Mouse (Mus musculus) intestine, embryonic 16.5 days (tissue): ENCODE results near the gene Dhrs7c. TPM values are rescaled to one million over a fixed set of nuclear protein-coding genes. Genes with fewer than 3 reads are reported as not detected.

Experiments used
- ATAC-seq: fragments of 200-750 bp; cut with Nextera tagmentation; 2 replicates; pipeline ENCODE4 v1.8.0; 2017; ENCODE audit warnings: moderate TSS enrichment, moderate library complexity
- H3K27ac ChIP-seq: fragments of 300-500 bp; sonication (generic); 2 replicates; pipeline ENCODE4 v1.5.1; 2014; ENCODE audit warnings: mild to moderate bottlenecking, low read length
- H3K27me3 ChIP-seq: fragments of 300-500 bp; sonication (generic); replicated peaks from 2 replicates; pipeline ENCODE4 v1.6.1; 2014; ENCODE audit warnings: low read length, control low read depth, mixed read lengths; ENCODE audit not compliant: control insufficient read depth, insufficient read depth
- H3K36me3 ChIP-seq: fragments of 300-500 bp; sonication (generic); 2 replicates; pipeline ENCODE4 v1.6.1; 2014; ENCODE audit warnings: low read length, control low read depth; ENCODE audit not compliant: control insufficient read depth, insufficient read depth
- H3K4me1 ChIP-seq: fragments of 300-500 bp; sonication (generic); 2 replicates; pipeline ENCODE4 v1.6.1; 2014; ENCODE audit warnings: low read length, control low read depth, mixed read lengths; ENCODE audit not compliant: control insufficient read depth, insufficient read depth
- H3K4me2 ChIP-seq: fragments of 300-500 bp; sonication (generic); 2 replicates; pipeline ENCODE4 v1.6.1; 2014; ENCODE audit warnings: low read depth, low read length, control low read depth
- H3K4me3 ChIP-seq: fragments of 300-500 bp; sonication (generic); 2 replicates; pipeline ENCODE4 v1.5.1; 2014; ENCODE audit warnings: mild to moderate bottlenecking, low read length
- H3K9ac ChIP-seq: fragments of 300-500 bp; sonication (generic); 2 replicates; pipeline ENCODE4 v1.6.1; 2014; ENCODE audit warnings: low read depth, low read length
- H3K9me3 ChIP-seq: fragments of 300-500 bp; sonication (generic); 2 replicates; pipeline ENCODE4 v1.6.1; 2016; ENCODE audit warnings: low read length, control low read depth; ENCODE audit not compliant: control insufficient read depth
- WGBS: fragments of 180-500 bp; shearing (Covaris S2); extraction: QIAGEN DNeasy Blood & Tissue Kit; methylation state at CpG from one replicate; pipeline ENCODE4 v1.1.7; 2014; 5-methylcytosine and 5-hydroxymethylcytosine counted together
- polyA plus RNA-seq: library from polyadenylated mRNA; unstranded; fragments of >200 nt; fragmentation: Nextera tagmentation; extraction: Ambion mirVana; gene quantifications from 2 replicates; pipeline ENCODE4 v1.2.1, GENCODE M21; 2015

Dhrs7c gene
- polyA plus RNA-seq, 1 experiment from 2014 or later: 0.12 TPM

DNA sequence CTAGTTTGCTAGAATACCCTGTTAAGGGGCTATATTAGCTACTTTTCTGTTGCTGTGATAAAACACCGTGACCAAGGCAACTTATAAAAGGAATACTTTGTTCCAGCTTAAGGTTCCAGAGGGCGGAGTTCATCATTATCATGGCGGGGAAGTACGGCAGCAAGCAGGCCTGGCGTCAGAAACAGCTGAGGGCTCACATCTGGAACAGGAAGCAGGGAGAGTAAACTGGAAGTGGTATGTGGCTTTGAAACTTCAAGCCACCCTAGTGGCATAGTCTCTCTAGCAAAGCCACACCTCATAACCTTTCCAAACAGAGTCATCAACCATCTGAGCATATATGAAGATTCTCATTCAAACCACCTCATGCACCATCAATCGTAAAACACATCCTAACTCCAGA, 31.5 kb downstream of the Dhrs7c start:
- Histone ChIP-seq H3K9me3 (no peaks in the 10 kb centered on the region), H3K27me3 (no peaks in the 10 kb centered on the region), H3K27ac (no peak overlapping the region), H3K4me2 (no peak overlapping the region), H3K36me3 (no peaks in the 10 kb centered on the region), H3K4me3 (no peak overlapping the region), H3K4me1 (no peaks in the 10 kb centered on the region; the same call in 1 of the 2 replicates), H3K9ac (no peak overlapping the region)
- 64% methylated on average over 6 of the region's 6 CpGs for WGBS
- ATAC-seq: no peak

DNA sequence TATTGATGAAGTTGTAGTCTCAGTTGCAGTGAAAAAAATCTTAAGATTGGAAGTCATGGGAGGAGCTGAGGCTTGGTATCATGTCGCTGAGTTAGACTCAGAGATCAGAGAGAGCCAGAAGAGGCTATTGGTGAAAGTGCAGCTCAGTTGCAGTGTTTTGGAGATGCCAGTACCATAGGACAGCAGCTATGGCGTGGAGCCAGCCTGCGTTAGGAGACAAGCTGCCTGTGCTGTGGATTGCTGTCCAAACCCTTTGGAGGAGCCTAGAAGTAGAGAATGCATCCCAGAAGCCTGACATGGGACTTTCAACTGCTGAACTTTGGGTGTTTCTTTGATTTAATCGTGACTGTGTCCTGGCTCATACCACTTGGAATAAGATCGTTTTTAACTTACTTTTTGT, 33.8 kb downstream of the Dhrs7c start:
- WGBS: 71% methylated on average over 5 of the region's 5 CpGs
- no peak overlapping the region for H3K27ac ChIP-seq
- no peaks in the 10 kb centered on the region for H3K9me3 ChIP-seq
- ATAC-seq: no peak
- no peak overlapping the region for H3K9ac ChIP-seq
- H3K4me1 ChIP-seq: no peaks in the 10 kb centered on the region; the same call in 1 of the 2 replicates
- no peaks in the 10 kb centered on the region for H3K36me3 ChIP-seq
- no peak overlapping the region for H3K4me3 ChIP-seq
- H3K4me2 ChIP-seq: no peak overlapping the region
- no peaks in the 10 kb centered on the region for H3K27me3 ChIP-seq

DNA sequence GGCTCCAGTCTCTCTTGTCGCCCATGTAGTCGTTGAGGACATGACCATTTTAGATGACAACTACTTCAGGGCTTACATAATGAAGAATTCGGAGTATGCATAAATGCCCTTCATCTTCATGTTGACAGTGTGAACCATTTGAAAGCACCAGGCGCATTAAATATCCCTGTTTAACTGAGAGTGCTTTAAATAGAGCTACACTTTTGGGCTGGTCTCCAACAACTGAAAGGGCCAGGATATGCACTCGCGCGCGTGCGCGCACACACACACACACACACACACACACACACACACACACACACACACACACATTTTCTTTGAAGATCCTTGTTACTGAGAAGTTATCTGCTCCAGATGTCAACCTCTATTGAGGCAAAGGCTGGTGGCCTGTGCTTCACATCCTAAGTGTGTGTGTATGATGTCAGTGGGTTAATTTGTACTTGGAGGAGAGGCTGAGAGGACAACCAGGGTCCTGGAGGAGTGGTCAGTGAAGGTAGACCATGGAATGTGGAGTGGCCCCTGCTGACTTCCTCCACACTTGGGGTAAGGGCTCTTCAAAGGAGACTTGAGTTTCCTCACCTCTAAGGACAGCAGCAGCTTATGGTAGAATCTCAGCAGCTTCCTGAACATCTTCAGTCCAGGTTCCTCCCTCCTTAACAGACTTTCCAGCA, 37.6 kb downstream of the Dhrs7c start:
- Histone ChIP-seq H3K27me3 (no peaks in the 10 kb centered on the region), H3K27ac (no peak overlapping the region), H3K4me2 (no peak overlapping the region), H3K4me3 (no peak overlapping the region), H3K36me3 (no peaks in the 10 kb centered on the region), H3K9ac (no peak overlapping the region), H3K4me1 (no peaks in the 10 kb centered on the region), H3K9me3 (no peaks in the 10 kb centered on the region)
- WGBS: 78% methylated on average over 10 of the region's 10 CpGs
- no peak for ATAC-seq

DNA sequence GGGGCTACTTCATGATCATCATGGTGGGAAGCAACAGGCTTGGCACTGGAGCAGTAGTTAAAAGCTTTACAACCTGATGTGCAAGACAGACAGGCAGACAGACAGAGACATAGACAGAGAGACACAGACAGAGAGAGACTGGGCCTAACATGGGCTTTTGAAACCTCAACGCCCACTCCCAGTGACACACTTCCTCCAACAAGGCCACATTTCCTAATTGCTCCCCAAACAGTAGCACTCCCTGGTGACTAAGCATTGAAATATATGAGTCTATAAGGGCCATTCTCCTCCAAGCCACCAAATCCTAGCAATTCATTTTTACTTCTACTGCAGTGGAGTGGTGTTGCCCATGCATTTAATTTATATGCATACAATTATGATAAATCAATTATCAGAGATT, 41.8 kb downstream of the Dhrs7c start:
- H3K4me2 ChIP-seq: no peak overlapping the region
- no peak overlapping the region for H3K9ac ChIP-seq
- no peaks in the 10 kb centered on the region for H3K9me3 ChIP-seq
- no peak overlapping the region for H3K27ac ChIP-seq
- no peaks in the 10 kb centered on the region for H3K27me3 ChIP-seq
- H3K4me3 ChIP-seq: no peak overlapping the region
- no peak for ATAC-seq
- no peaks in the 10 kb centered on the region for H3K36me3 ChIP-seq
- H3K4me1 ChIP-seq: no peaks in the 10 kb centered on the region
- 89% methylated on average over 1 of the region's 1 CpGs for WGBS

DNA sequence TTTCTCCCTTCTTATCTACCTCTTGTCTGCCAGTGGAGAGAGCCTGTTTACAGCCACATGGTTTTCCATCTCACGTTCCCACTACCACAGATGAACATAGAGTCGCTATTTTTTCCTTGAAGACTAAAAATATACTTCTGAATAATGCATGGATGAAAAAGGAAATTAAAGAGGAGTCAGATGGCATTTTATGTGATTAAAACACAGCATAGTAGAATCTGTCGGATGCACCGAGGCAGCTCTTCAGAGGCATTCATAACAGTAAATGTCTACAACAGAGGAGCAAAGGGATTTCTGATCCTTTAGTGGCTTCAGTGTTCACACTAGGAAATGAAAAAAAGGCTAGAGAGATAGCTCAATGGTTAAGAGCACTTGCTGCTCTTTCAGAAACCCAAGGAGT, 47.2 kb downstream of the Dhrs7c start:
- no peak overlapping the region for H3K27ac ChIP-seq
- H3K4me1 ChIP-seq: no peaks in the 10 kb centered on the region
- no peak for ATAC-seq
- H3K36me3 ChIP-seq: no peaks in the 10 kb centered on the region
- no peak overlapping the region for H3K4me2 ChIP-seq
- no peaks in the 10 kb centered on the region for H3K27me3 ChIP-seq
- no peaks in the 10 kb centered on the region for H3K9me3 ChIP-seq
- 80% methylated on average over 4 of the region's 4 CpGs for WGBS
- no peak overlapping the region for H3K9ac ChIP-seq
- no peak overlapping the region for H3K4me3 ChIP-seq

DNA sequence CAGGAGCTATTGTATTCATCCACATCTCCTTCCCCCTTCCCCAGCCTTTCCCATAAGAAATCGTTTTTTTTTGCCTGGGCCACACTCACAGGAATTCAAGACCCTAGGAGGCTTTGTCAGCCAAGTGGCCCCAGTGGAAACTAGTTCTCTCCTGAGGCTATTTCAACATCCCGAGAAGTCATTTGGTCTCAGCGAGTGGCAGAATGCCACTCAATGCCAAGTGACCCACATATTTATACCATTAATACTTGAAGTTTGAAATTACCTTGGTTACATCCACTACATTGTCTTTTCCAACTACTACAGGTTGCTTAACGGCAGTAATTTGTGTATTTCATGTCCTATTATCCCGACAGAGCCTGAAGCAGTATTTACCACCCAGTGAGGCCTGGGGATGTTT, 53.8 kb downstream of the Dhrs7c start:
- WGBS: 47% methylated on average over 5 of the region's 5 CpGs
- Histone ChIP-seq H3K4me2 (no peak overlapping the region), H3K27ac (no peak overlapping the region), H3K9ac (no peak overlapping the region), H3K4me1 (no peaks in the 10 kb centered on the region), H3K4me3 (no peak overlapping the region), H3K36me3 (no peaks in the 10 kb centered on the region; the same call in none of the 2 replicates), H3K9me3 (no peaks in the 10 kb centered on the region), H3K27me3 (no peaks in the 10 kb centered on the region)
- ATAC-seq: no peak

DNA sequence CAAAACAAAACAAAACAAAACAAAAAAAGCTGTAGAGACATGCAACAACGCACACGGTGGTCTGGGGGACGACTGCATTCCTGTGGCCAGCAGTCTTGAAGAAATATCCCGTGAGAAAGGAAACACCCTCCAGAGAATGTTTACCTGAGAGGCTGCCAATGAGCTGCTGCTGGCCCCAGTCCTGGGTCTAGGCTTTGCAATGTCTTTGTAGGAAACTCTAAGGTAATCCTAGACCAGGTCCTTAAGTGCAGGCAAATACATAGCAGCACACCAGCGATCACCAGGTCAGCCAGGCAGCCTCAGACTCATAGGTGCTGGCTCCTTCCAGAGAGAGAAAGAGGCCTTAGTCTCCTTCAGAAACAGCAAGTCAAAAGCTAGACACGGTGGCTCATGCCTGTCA, 56.0 kb downstream of the Dhrs7c start:
- Histone ChIP-seq H3K4me2 (no peak overlapping the region), H3K4me1 (no peaks in the 10 kb centered on the region), H3K4me3 (no peak overlapping the region), H3K27me3 (no peaks in the 10 kb centered on the region), H3K36me3 (no peaks in the 10 kb centered on the region; the same call in none of the 2 replicates), H3K9ac (no peak overlapping the region), H3K27ac (no peak overlapping the region), H3K9me3 (no peaks in the 10 kb centered on the region)
- ATAC-seq: no peak
- WGBS: 41% methylated on average over 6 of the region's 6 CpGs

DNA sequence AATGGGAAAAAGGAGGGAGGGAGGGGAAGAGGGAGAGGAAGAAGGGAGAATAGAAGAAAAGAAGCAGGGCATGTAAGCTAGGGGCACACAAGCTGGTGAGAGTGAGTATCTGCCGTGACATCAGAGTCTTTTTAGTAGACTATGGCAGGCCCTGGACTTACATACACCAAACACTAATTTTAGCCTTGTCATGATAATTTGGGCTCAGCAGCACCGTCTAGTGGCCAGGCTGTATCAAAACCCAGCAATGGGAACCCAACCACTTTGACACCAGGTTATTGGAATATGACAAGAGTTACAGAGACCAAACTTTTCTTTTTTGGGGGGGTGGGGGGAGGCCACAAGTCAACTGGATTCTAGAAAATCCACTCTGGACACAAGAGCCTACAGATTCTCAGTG, 57.0 kb downstream of the Dhrs7c start:
- no peaks in the 10 kb centered on the region for H3K4me1 ChIP-seq
- H3K4me2 ChIP-seq: no peak overlapping the region
- no peak for ATAC-seq
- H3K27me3 ChIP-seq: no peaks in the 10 kb centered on the region
- H3K9me3 ChIP-seq: no peaks in the 10 kb centered on the region
- 51% methylated on average over 2 of the region's 2 CpGs for WGBS
- no peak overlapping the region for H3K4me3 ChIP-seq
- no peaks in the 10 kb centered on the region; the same call in none of the 2 replicates for H3K36me3 ChIP-seq
- no peak overlapping the region for H3K9ac ChIP-seq
- H3K27ac ChIP-seq: no peak overlapping the region

DNA sequence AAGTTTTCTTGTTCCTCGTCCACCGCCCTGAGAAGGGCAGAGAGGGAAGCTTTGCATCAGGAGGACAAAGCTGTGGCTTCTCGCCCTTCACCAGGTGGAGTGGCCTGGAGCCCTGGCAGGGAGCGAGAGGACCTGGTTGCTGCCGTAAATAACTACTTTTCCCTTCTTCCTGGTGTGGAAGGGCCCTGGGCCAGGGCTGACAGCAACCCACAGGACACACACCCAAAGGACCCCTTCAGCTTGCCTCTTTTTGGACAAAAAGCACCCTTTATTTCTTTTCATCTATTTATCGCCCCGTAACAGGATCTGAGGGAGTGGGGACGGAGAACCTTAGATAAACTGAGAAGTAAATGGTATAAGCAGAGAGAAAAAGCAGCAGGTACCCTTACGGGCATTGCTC, 60.5 kb downstream of the Dhrs7c start:
- Histone ChIP-seq H3K36me3 (no peaks in the 10 kb centered on the region; the same call in none of the 2 replicates), H3K4me1 (peaks cover 14% of the 10 kb centered on the region), H3K27ac (no peak overlapping the region), H3K9me3 (no peaks in the 10 kb centered on the region), H3K4me3 (no peak overlapping the region), H3K4me2 (no peak overlapping the region), H3K9ac (no peak overlapping the region), H3K27me3 (no peaks in the 10 kb centered on the region)
- 82% methylated on average over 9 of the region's 9 CpGs for WGBS
- ATAC-seq: no peak
